ENCODE assay signal across 9 mouse cellular contexts in the genomic region with DNA sequence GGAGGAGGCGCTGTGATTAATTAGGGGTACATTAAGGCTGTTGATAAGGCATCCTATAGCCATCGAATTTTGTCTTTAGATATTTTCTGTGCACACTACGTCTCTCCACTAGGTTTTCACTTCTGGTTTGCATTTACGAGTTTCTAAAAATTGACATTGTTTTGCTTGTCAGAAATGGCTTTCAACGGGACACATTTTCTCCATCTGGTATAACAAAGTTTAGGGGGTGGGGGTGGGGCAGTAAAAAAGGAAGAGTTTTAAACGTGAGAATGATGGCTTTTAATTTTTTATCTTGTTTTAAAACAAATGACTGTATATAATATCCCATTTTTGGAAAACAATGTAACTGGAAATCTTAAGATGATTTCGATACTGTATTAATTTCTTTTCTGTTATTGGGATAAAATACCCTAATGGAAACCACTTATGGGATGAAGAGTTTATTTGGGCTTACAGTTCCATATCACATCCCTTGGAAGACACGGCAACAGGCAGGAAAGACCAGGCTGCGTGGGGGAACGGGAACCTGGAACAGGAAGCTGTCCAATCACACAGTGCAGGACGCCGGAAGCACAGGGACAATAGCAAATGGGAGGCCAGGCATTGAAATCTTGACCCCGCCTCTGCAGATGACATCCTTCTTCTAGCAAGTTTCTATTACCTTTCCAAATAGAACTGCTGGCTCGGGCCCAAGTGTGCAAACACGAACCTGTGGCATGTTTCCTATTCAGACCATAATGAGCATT.
DNase-seq lines count a peak whose midpoint lies in the region; ATAC-seq and TF ChIP-seq lines count a peak whose summit lies in the region.
"Had no signal": no experiment of that assay in that cellular context is flagged by ENCODE, and none has a peak within 500 bp of the region (broad histone marks: within the 10 kb centered on the region; RNA-seq: fewer than 3 reads in every experiment).

No protein-coding gene starts in this region.

- H3K36me3 ChIP-seq in forebrain, embryonic 14.5 days (ENCODE audit: control insufficient read depth, insufficient read depth, low read length) = no peaks in the 10 kb centered on the region
- H3K36me3 ChIP-seq in forebrain, embryonic 11.5 days (ENCODE audit: control insufficient read depth, insufficient read depth, low read length) = no peaks in the 10 kb centered on the region
- H3K36me3 ChIP-seq in embryonic facial prominence, embryonic 13.5 days = no peaks in the 10 kb centered on the region
- no peaks in the 10 kb centered on the region for H3K36me3 ChIP-seq in limb, embryonic 15.5 days

- H3K4me1 ChIP-seq in forebrain, embryonic 14.5 days (ENCODE audit: control insufficient read depth, insufficient read depth, low read length) = no peaks in the 10 kb centered on the region
- H3K4me1 ChIP-seq in forebrain, embryonic 11.5 days (replicated peaks; ENCODE audit: control insufficient read depth, insufficient read depth, low read length) = no peaks in the 10 kb centered on the region
- 0 out of 2 replicates have a peak, but pooled peaks cover 4% of the 10 kb centered on the region for H3K4me1 ChIP-seq in embryonic facial prominence, embryonic 13.5 days
- H3K4me1 ChIP-seq in limb, embryonic 15.5 days = no peaks in the 10 kb centered on the region

- intact Hi-C loops in left cerebral cortex, adult 2 months (cut with DNase I) = loop anchor here (5.0 to 10.0 kb wide), 2 partner anchors 1010 to 1992 kb away; no protein-coding TSS in a partner anchor

- no peak overlapping the region for H3K4me3 ChIP-seq in forebrain, embryonic 14.5 days (ENCODE audit: low read depth, low read length)
- no peak overlapping the region for H3K4me3 ChIP-seq in forebrain, embryonic 11.5 days (ENCODE audit: low read depth, low read length)
- H3K4me3 ChIP-seq in left cerebral cortex, adult 2 months = peak overlapping the region; percentile 33
- peak overlapping the region; percentile 17 for H3K4me3 ChIP-seq in embryonic facial prominence, embryonic 13.5 days
- peak overlapping the region; percentile 31 for H3K4me3 ChIP-seq in limb, embryonic 15.5 days

- WGBS in forebrain, embryonic 14.5 days = 67% methylated on average over 15 of the region's 15 CpGs
- WGBS in forebrain, embryonic 11.5 days = 75% methylated on average over 15 of the region's 15 CpGs
- WGBS in embryonic facial prominence, embryonic 13.5 days = 43% methylated on average over 15 of the region's 15 CpGs
- 58% methylated on average over 15 of the region's 15 CpGs for WGBS in limb, embryonic 15.5 days

- no peak overlapping the region for H3K4me2 ChIP-seq in forebrain, embryonic 14.5 days (ENCODE audit: low read length)
- no peak overlapping the region for H3K4me2 ChIP-seq in forebrain, embryonic 11.5 days (ENCODE audit: low read depth, low read length, severe bottlenecking)
- H3K4me2 ChIP-seq in embryonic facial prominence, embryonic 13.5 days = peak overlapping the region; percentile 49
- peak overlapping the region; percentile 41 for H3K4me2 ChIP-seq in limb, embryonic 15.5 days

- DNase-seq in forebrain, embryonic 14.5 days (ENCODE audit: low spot score) = no peak
- DNase-seq in forebrain, embryonic 11.5 days (ENCODE audit: low spot score) = no peak
- DNase-seq in left cerebral cortex, adult 2 months (ENCODE audit: extremely low spot score in 1 of 2, low spot score in 2 of 2) = no peak
- DNase-seq in left cerebral cortex, adult 8-10 months (ENCODE audit: low spot score in 2 of 2) = no peak
- DNase-seq in B cell, adult 2 months = no peak
- no peak for DNase-seq in c-Kit-positive CD71-positive TER-119-positive erythroid progenitor cells, embryonic 14.5 days (ENCODE audit: low spot score)

- H3K9me3 ChIP-seq in forebrain, embryonic 14.5 days (replicated peaks; ENCODE audit: control insufficient read depth, low read length) = no peaks in the 10 kb centered on the region
- H3K9me3 ChIP-seq in forebrain, embryonic 11.5 days (ENCODE audit: control insufficient read depth, low read length) = no peaks in the 10 kb centered on the region
- no peaks in the 10 kb centered on the region for H3K9me3 ChIP-seq in embryonic facial prominence, embryonic 13.5 days
- H3K9me3 ChIP-seq in limb, embryonic 15.5 days = no peaks in the 10 kb centered on the region

- TF ChIP-seq CTCF in left cerebral cortex, adult 2 months (IDR thresholded peaks at IDR 0.05) = no peak

- H3K27me3 ChIP-seq in forebrain, embryonic 14.5 days (replicated peaks; ENCODE audit: control insufficient read depth, insufficient read depth, low read length) = no peaks in the 10 kb centered on the region
- no peaks in the 10 kb centered on the region for H3K27me3 ChIP-seq in forebrain, embryonic 11.5 days (ENCODE audit: control insufficient read depth, insufficient read depth, low read length)
- no peaks in the 10 kb centered on the region for H3K27me3 ChIP-seq in embryonic facial prominence, embryonic 13.5 days
- H3K27me3 ChIP-seq in limb, embryonic 15.5 days = no peaks in the 10 kb centered on the region

- H3K9ac ChIP-seq in forebrain, embryonic 14.5 days (ENCODE audit: low read length) = no peak overlapping the region
- no peak overlapping the region for H3K9ac ChIP-seq in forebrain, embryonic 11.5 days (ENCODE audit: low read length)
- H3K9ac ChIP-seq in embryonic facial prominence, embryonic 13.5 days = no peak overlapping the region
- H3K9ac ChIP-seq in limb, embryonic 15.5 days = no peak overlapping the region

- ATAC-seq in forebrain, embryonic 14.5 days = peak; percentile 45; the same call in 1 of the 2 replicates
- ATAC-seq in forebrain, embryonic 11.5 days (replicated peaks; ENCODE audit: low FRiP score) = no peak
- ATAC-seq in embryonic facial prominence, embryonic 13.5 days (ENCODE audit: insufficient number of reproducible peaks, insufficient read depth, low FRiP score, low TSS enrichment, low read depth) = no peak
- no peak for ATAC-seq in limb, embryonic 15.5 days (ENCODE audit: insufficient number of reproducible peaks, low FRiP score, low TSS enrichment, low read depth)

- no peak overlapping the region for H3K27ac ChIP-seq in forebrain, embryonic 14.5 days (ENCODE audit: low read depth, low read length)
- no peak overlapping the region for H3K27ac ChIP-seq in forebrain, embryonic 11.5 days (ENCODE audit: low read depth, low read length)
- no peak overlapping the region for H3K27ac ChIP-seq in left cerebral cortex, adult 2 months
- H3K27ac ChIP-seq in embryonic facial prominence, embryonic 13.5 days = no peak overlapping the region
- no peak overlapping the region for H3K27ac ChIP-seq in limb, embryonic 15.5 days
- H3K27ac ChIP-seq: macrophage had no signal

Comparison
In these comparisons a context has a peak if more than half of its experiments do, and no peak if none do; other contexts are left out.
1. H3K4me2 ChIP-seq: peak in embryonic facial prominence, embryonic 13.5 days (single experiment) and limb, embryonic 15.5 days (single experiment); none in forebrain, embryonic 14.5 days (single experiment) and forebrain, embryonic 11.5 days (single experiment).
2. H3K4me3 ChIP-seq: peak in left cerebral cortex, adult 2 months (single experiment), embryonic facial prominence, embryonic 13.5 days (single experiment) and limb, embryonic 15.5 days (single experiment); none in forebrain, embryonic 14.5 days (single experiment) and forebrain, embryonic 11.5 days (single experiment).